Mouse (Mus musculus) MEL (cell line): Measurements from ENCODE around the gene Rhot2. TPM values are rescaled to one million over a fixed set of nuclear protein-coding genes. Genes with fewer than 3 reads are reported as not detected.

ENCODE experiments used
- DNase-seq: peaks from one replicate; pipeline ENCODE4 v3.0.0; 2011; ENCODE audit warnings: low read depth, low spot score
- H3K27ac ChIP-seq: 2 replicates; pipeline ENCODE4 v1.5.1; 2012; ENCODE audit warnings: low read depth, mild to moderate bottlenecking, control low read depth, low read length, moderate library complexity; ENCODE audit not compliant: control insufficient read depth
- H3K27me3 ChIP-seq, 2 experiments: fragments of 150-350 bp in 1 of 2; sonication (generic) in 1 of 2; 2 replicates each; pipeline ENCODE4 v1.6.1; 2012; ENCODE audit warnings: low read length in 2 of 2, mild to moderate bottlenecking in 2 of 2, improper control_type of control experiment in 1 of 2, moderate library complexity in 1 of 2; ENCODE audit not compliant: insufficient read depth in 2 of 2, control insufficient read depth in 1 of 2
- H3K36me3 ChIP-seq, 2 experiments: 2 replicates each; pipeline ENCODE4 v1.6.1; 2012 to 2014; ENCODE audit warnings: low read length in 2 of 2, improper control_type of control experiment in 1 of 2, inconsistent platforms in 1 of 2, mild to moderate bottlenecking in 1 of 2; ENCODE audit not compliant: insufficient read depth in 2 of 2, control insufficient read depth in 1 of 2
- H3K4me1 ChIP-seq, 2 experiments: fragments of 150-350 bp in 1 of 2; sonication (generic) in 1 of 2; 2 replicates each; pipeline ENCODE4 v1.6.1; 2012; ENCODE audit warnings: low read length in 2 of 2, improper control_type of control experiment in 1 of 2, mild to moderate bottlenecking in 1 of 2; ENCODE audit not compliant: insufficient read depth in 2 of 2, control insufficient read depth in 1 of 2
- H3K4me3 ChIP-seq, 2 experiments: fragments of 150-350 bp in 1 of 2; sonication (generic) in 1 of 2; 2 replicates each; pipeline ENCODE4 v1.5.1; 2012; ENCODE audit warnings: low read depth in 2 of 2, low read length in 2 of 2, mild to moderate bottlenecking in 2 of 2, moderate library complexity in 2 of 2, control low read depth in 1 of 2, improper control_type of control experiment in 1 of 2; ENCODE audit not compliant: control insufficient read depth in 1 of 2, insufficient read depth in 1 of 2
- H3K79me2 ChIP-seq: 2 replicates; pipeline ENCODE4 v1.6.1; 2012; ENCODE audit warnings: mild to moderate bottlenecking, low read length, moderate library complexity; ENCODE audit not compliant: control insufficient read depth, poor library complexity, insufficient read depth
- H3K9ac ChIP-seq: 2 replicates; pipeline ENCODE4 v1.6.1; 2012; ENCODE audit warnings: low read depth, mild to moderate bottlenecking, control low read depth, low read length, moderate library complexity; ENCODE audit not compliant: control insufficient read depth, poor library complexity, severe bottlenecking
- H3K9me3 ChIP-seq: fragments of 150-350 bp; sonication (generic); replicated peaks from 2 replicates; pipeline ENCODE4 v1.6.1; 2012; ENCODE audit warnings: mild to moderate bottlenecking, low read length, improper control_type of control experiment, moderate library complexity; ENCODE audit not compliant: insufficient read depth
- BHLHE40 ChIP-seq: IDR thresholded peaks from 2 replicates; pipeline ENCODE4 v1.6.1; 2012; ENCODE audit warnings: low read depth, mild to moderate bottlenecking, inconsistent platforms, low read length, improper control_type of control experiment, borderline replicate concordance
- CHD1 ChIP-seq: IDR thresholded peaks from 2 replicates; pipeline ENCODE4 v1.6.1; 2012; ENCODE audit warnings: low read depth, mild to moderate bottlenecking, inconsistent platforms, low read length, improper control_type of control experiment
- CHD2 ChIP-seq: IDR thresholded peaks from 2 replicates; pipeline ENCODE4 v1.6.1; 2011; ENCODE audit warnings: low read length, improper control_type of control experiment
- ELF1 ChIP-seq: IDR thresholded peaks from 2 replicates; pipeline ENCODE4 v1.6.1; 2014; ENCODE audit warnings: low read depth, mild to moderate bottlenecking, inconsistent platforms, low read length, improper control_type of control experiment, moderate library complexity
- EP300 ChIP-seq, 2 experiments: IDR thresholded peaks; 2 replicates each; pipeline ENCODE4 v1.6.1; 2011; ENCODE audit warnings: improper control_type of control experiment in 2 of 2, low read length in 2 of 2, low read depth in 1 of 2, mild to moderate bottlenecking in 1 of 2
- ETS1 ChIP-seq: IDR thresholded peaks from 2 replicates; pipeline ENCODE4 v1.6.1; 2012; ENCODE audit warnings: low read depth, mild to moderate bottlenecking, inconsistent platforms, low read length, improper control_type of control experiment, moderate library complexity
- GABPA ChIP-seq: IDR thresholded peaks from 2 replicates; pipeline ENCODE4 v1.6.1; 2012; ENCODE audit warnings: low read depth, mild to moderate bottlenecking, inconsistent platforms, low read length, improper control_type of control experiment, moderate library complexity
- GATA1 ChIP-seq: IDR thresholded peaks from 2 replicates; pipeline ENCODE4 v1.6.1; 2011; ENCODE audit warnings: low read depth, low read length, improper control_type of control experiment
- HCFC1 ChIP-seq: IDR thresholded peaks from 2 replicates; pipeline ENCODE4 v1.6.1; 2012; ENCODE audit warnings: low read depth, mild to moderate bottlenecking, inconsistent platforms, low read length, improper control_type of control experiment, moderate library complexity
- JUND ChIP-seq: IDR thresholded peaks from 2 replicates; pipeline ENCODE4 v1.6.1; 2011; ENCODE audit warnings: low read depth, mild to moderate bottlenecking, improper control_type of control experiment, low read length
- KAT2A ChIP-seq: conservative IDR thresholded peaks from 2 replicates; pipeline ENCODE4 v1.6.1; 2012; ENCODE audit warnings: low read depth, low read length, improper control_type of control experiment, inconsistent platforms
- MAX ChIP-seq: IDR thresholded peaks from 2 replicates; pipeline ENCODE4 v1.6.1; 2011; ENCODE audit warnings: low read length, improper control_type of control experiment
- MAZ ChIP-seq: IDR thresholded peaks from 2 replicates; pipeline ENCODE4 v1.6.1; 2012; ENCODE audit warnings: low read depth, mild to moderate bottlenecking, inconsistent platforms, low read length, improper control_type of control experiment
- MEF2A ChIP-seq: IDR thresholded peaks from 2 replicates; pipeline ENCODE4 v1.6.1; 2014; ENCODE audit warnings: low read depth, mild to moderate bottlenecking, inconsistent platforms, low read length, improper control_type of control experiment; ENCODE audit not compliant: poor library complexity, insufficient replicate concordance, severe bottlenecking; ENCODE audit errors: extremely low read depth
- MXI1 ChIP-seq: IDR thresholded peaks from 2 replicates; pipeline ENCODE4 v1.6.1; 2011; ENCODE audit warnings: mild to moderate bottlenecking, low read depth, low read length, improper control_type of control experiment
- MYB ChIP-seq: IDR thresholded peaks from 2 replicates; pipeline ENCODE4 v1.6.1; 2011; ENCODE audit warnings: mild to moderate bottlenecking, low read depth, low read length, improper control_type of control experiment
- MYC ChIP-seq: IDR thresholded peaks from 2 replicates; pipeline ENCODE4 v1.6.1; 2011; ENCODE audit warnings: low read depth, mild to moderate bottlenecking, low read length, improper control_type of control experiment, moderate library complexity
- NELFE ChIP-seq: IDR thresholded peaks from 2 replicates; pipeline ENCODE4 v1.6.1; 2011; ENCODE audit warnings: low read depth, low read length, improper control_type of control experiment
- NRF1 ChIP-seq: IDR thresholded peaks from 2 replicates; pipeline ENCODE4 v1.6.1; 2014; ENCODE audit warnings: low read depth, mild to moderate bottlenecking, inconsistent platforms, low read length, improper control_type of control experiment, moderate library complexity; ENCODE audit not compliant: poor library complexity, insufficient read depth, severe bottlenecking
- POLR2A ChIP-seq, 2 experiments: IDR thresholded peaks; 2 replicates each; pipeline ENCODE4 v1.6.1; 2011 to 2012; ENCODE audit warnings: low read length in 2 of 2, mild to moderate bottlenecking in 2 of 2, control low read depth in 1 of 2, improper control_type of control experiment in 1 of 2, low read depth in 1 of 2, moderate library complexity in 1 of 2; ENCODE audit not compliant: control insufficient read depth in 1 of 2, insufficient read depth in 1 of 2, poor library complexity in 1 of 2
- POLR2AphosphoS2 ChIP-seq: IDR thresholded peaks from 2 replicates; pipeline ENCODE4 v1.6.1; 2011; ENCODE audit warnings: low read length, improper control_type of control experiment
- RCOR1 ChIP-seq: IDR thresholded peaks from 2 replicates; pipeline ENCODE4 v1.6.1; 2012; ENCODE audit warnings: low read depth, mild to moderate bottlenecking, inconsistent platforms, low read length, improper control_type of control experiment
- SIN3A ChIP-seq: IDR thresholded peaks from 2 replicates; pipeline ENCODE4 v1.6.1; 2012; ENCODE audit warnings: low read length, improper control_type of control experiment, inconsistent platforms
- TAL1 ChIP-seq: IDR thresholded peaks from 2 replicates; pipeline ENCODE4 v1.6.1; 2012; ENCODE audit warnings: mild to moderate bottlenecking, inconsistent platforms, low read length, moderate library complexity, mixed read lengths
- TBP ChIP-seq: IDR thresholded peaks from 2 replicates; pipeline ENCODE4 v1.8.0; 2011; ENCODE audit warnings: low read depth, low read length, improper control_type of control experiment
- TCF12 ChIP-seq: IDR thresholded peaks from 2 replicates; pipeline ENCODE4 v1.6.1; 2014; ENCODE audit warnings: low read depth, mild to moderate bottlenecking, inconsistent platforms, low read length, improper control_type of control experiment, moderate library complexity
- UBTF ChIP-seq: IDR thresholded peaks from 2 replicates; pipeline ENCODE4 v1.6.1; 2012; ENCODE audit warnings: low read depth, mild to moderate bottlenecking, inconsistent platforms, low read length, improper control_type of control experiment, moderate library complexity, borderline replicate concordance; ENCODE audit not compliant: insufficient read depth
- USF2 ChIP-seq, 2 experiments: IDR thresholded peaks; 2 replicates each; pipeline ENCODE4 v1.6.1; 2011 to 2012; ENCODE audit warnings: improper control_type of control experiment in 2 of 2, low read length in 2 of 2, borderline replicate concordance in 1 of 2, inconsistent platforms in 1 of 2, low read depth in 1 of 2, mild to moderate bottlenecking in 1 of 2; ENCODE audit not compliant: insufficient read depth in 1 of 2
- ZMIZ1 ChIP-seq: IDR thresholded peaks from 2 replicates; pipeline ENCODE4 v1.6.1; 2012; ENCODE audit warnings: low read depth, mild to moderate bottlenecking, inconsistent platforms, low read length, improper control_type of control experiment, moderate library complexity
- ZNF384 ChIP-seq: IDR thresholded peaks from 2 replicates; pipeline ENCODE4 v1.6.1; 2012; ENCODE audit warnings: low read depth, mild to moderate bottlenecking, inconsistent platforms, low read length, improper control_type of control experiment
- polyA plus RNA-seq, 2 experiments: library from polyadenylated mRNA; stranded (reverse) in 1 of 2; unstranded in 1 of 2; fragments of >175 nt in 1 of 2; fragments of >200 nt in 1 of 2; gene quantifications; 2 replicates each; pipeline versions ENCODE4 v1.2.1 to v1.2.4; 2012; ENCODE audit warnings: low replicate concordance in 2 of 2, low read depth in 1 of 2; ENCODE audit not compliant: insufficient read length in 2 of 2, insufficient read depth in 1 of 2, missing spikeins in 1 of 2
- total RNA-seq: library from RNA; depleted of rRNA; stranded (reverse); fragments of 300-350 nt; gene quantifications from 2 replicates; pipeline ENCODE4 v1.2.3, GENCODE M21; 2012

The Rhot2 gene
- total and polyA plus RNA-seq, 3 experiments = 29.1 to 54.5 TPM; not detected in 1

DNA sequence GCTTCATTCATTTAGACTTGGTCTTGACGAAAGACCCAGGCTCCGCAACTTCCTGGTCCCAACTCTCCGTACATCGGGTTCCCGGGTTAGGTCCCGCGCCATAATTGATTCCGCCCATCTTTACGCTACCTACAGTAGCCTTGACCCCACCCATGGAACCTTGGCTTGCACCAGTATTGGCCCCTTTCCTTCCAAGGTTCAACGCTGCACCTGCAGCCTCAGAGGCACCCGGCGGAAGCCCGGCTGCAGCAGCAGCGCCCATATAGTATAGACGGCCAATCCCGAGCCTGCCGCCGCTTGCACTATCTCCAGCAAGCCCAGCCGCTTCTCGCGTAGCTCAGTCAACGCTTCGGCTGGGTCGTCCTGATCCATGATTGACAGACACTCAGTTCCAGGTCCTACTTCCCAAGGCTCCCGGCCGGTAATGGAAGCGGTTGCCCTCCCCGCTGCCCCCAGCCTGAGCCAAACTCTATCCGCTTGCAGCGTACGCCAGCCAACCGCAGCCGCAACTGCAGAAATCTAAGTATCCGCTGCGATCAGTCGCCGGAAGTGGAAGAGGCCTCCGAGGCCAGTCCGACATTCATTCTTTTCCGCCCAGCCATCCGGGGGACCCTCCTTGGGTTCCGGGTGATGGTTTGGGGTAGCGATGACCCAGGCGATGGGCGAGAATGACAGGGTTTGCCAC, 52.7 kb downstream of the Rhot2 start:
- Histone ChIP-seq H3K27ac (peak overlapping the region; percentile 97), H3K79me2 (peaks cover 20% of the 10 kb centered on the region), H3K9me3 (no peaks in the 10 kb centered on the region), H3K9ac (peak overlapping the region; percentile 87), H3K27me3 (no peaks in the 10 kb centered on the region), H3K4me3 (peak overlapping the region; percentile 67 to 84), H3K36me3 (peaks cover 0 to 5% of the 10 kb centered on the region in 2 experiments; a peak in 1 of 4 replicates), H3K4me1 (peaks cover 0 to 24% of the 10 kb centered on the region in 2 experiments; a peak in 2 of 4 replicates)
- TF ChIP-seq POLR2AphosphoS2 (peak; percentile 80), KAT2A (no peak; the same call in 1 of the 2 replicates), CHD1 (no peak; the same call in 1 of the 2 replicates), TBP (peak; percentile 89), GATA1 (peak; percentile 1; the same call in 1 of the 2 replicates), MAZ (peak; percentile 6; the same call in 1 of the 2 replicates), MEF2A (no peak), USF2 (IDR thresholded peaks at IDR 0.05; ENCODE audit: borderline replicate concordance in 1 of 2, insufficient read depth in 1 of 2, low read depth in 1 of 2, low read length in 2 of 2) (no peak), MYB (no peak), ZNF384 (no peak), EP300 (IDR thresholded peaks at IDR 0.05; ENCODE audit: low read depth in 1 of 2, low read length in 2 of 2) (peak in 1 of 2 experiments; percentile 36; a peak in 2 of 4 replicates), HCFC1 (peak; percentile 92), POLR2A (IDR thresholded peaks at IDR 0.05; ENCODE audit: control insufficient read depth in 1 of 2, insufficient read depth in 1 of 2, low read depth in 1 of 2, low read length in 2 of 2, poor library complexity in 1 of 2) (peak; percentile 55 to 82; a peak in 3 of 4 replicates), ETS1 (peak; percentile 49; the same call in 1 of the 2 replicates), ZMIZ1 (no peak; the same call in none of the 2 replicates), SIN3A (peak; percentile 81), NELFE (peak; percentile 86), MYC (no peak), NRF1 (peak; percentile 32; the same call in 1 of the 2 replicates), TCF12 (peak; percentile 64), ELF1 (peak; percentile 80), GABPA (no peak), RCOR1 (no peak), MXI1 (peak; percentile 43; the same call in 1 of the 2 replicates), BHLHE40 (no peak), TAL1 (no peak), CHD2 (no peak), UBTF (0 out of 2 replicates have a peak, but pooled peaks have one; percentile 67), MAX (no peak), JUND (no peak)
- peak; percentile 95 for DNase-seq
